Mouse (Mus musculus) frontal cortex, postnatal 25 days (tissue): Measurements from ENCODE around the gene Gm6583.

Experiments
- DNase-seq, 2 experiments: peaks; one replicate each; pipeline ENCODE4 v3.0.0; 2022; ENCODE audit warnings: low spot score in 2 of 2

Gm6583 gene

GRCm38 (mm10) chr5:112355910-112356309 is at the start of gene Gm6583:
Gm6583 (minus strand) TSS chr5:112356033.
- DNase-seq: no peak

GRCm38 (mm10) chr5:112402437-112402836 is 46.6 kb upstream of the Gm6583 start:
- DNase-seq: no peak

- DNase-seq: no peak
Observed at GRCm38 (mm10) chr5:112399284-112399683, 43.5 kb upstream of the Gm6583 start.

- no peak for DNase-seq
Observed at GRCm38 (mm10) chr5:112396066-112396465, 40.2 kb upstream of the Gm6583 start.

GRCm38 (mm10) chr5:112394779-112395443 is 39.1 kb upstream of the Gm6583 start, which contains the start of gene Asphd2:
Asphd2 (minus strand) TSS chr5:112394866.
- peak; percentile 73 to 75 for DNase-seq

GRCm38 (mm10) chr5:112394415-112394763 is 38.6 kb upstream of the Gm6583 start:
- DNase-seq: no peak

- DNase-seq: no peak
Observed at GRCm38 (mm10) chr5:112393741-112394414, 38.0 kb upstream of the Gm6583 start.

- DNase-seq: no peak
Observed at GRCm38 (mm10) chr5:112391676-112392323, 36.0 kb upstream of the Gm6583 start.

- no peak for DNase-seq
Observed at GRCm38 (mm10) chr5:112391002-112391401, 35.2 kb upstream of the Gm6583 start.

GRCm38 (mm10) chr5:112389352-112389751 is 33.5 kb upstream of the Gm6583 start:
- DNase-seq: no peak

- no peak for DNase-seq
Observed at GRCm38 (mm10) chr5:112385973-112386372, 30.1 kb upstream of the Gm6583 start.

- DNase-seq: no peak
Observed at GRCm38 (mm10) chr5:112384805-112385472, 29.1 kb upstream of the Gm6583 start.

- no peak for DNase-seq
Observed at GRCm38 (mm10) chr5:112382641-112383330, 27.0 kb upstream of the Gm6583 start.

- DNase-seq: no peak
Observed at GRCm38 (mm10) chr5:112382042-112382441, 26.2 kb upstream of the Gm6583 start.

- no peak for DNase-seq
Observed at GRCm38 (mm10) chr5:112381154-112381553, 25.3 kb upstream of the Gm6583 start.

- DNase-seq: no peak
Observed at GRCm38 (mm10) chr5:112378716-112379115, 22.9 kb upstream of the Gm6583 start.

GRCm38 (mm10) chr5:112377380-112377779 is 21.5 kb upstream of the Gm6583 start:
- DNase-seq: no peak

- DNase-seq: no peak
Observed at GRCm38 (mm10) chr5:112376111-112376510, 20.3 kb upstream of the Gm6583 start.

- peak in 1 of 2 experiments; percentile 51 for DNase-seq
Observed at GRCm38 (mm10) chr5:112371933-112372332, 16.1 kb upstream of the Gm6583 start.

GRCm38 (mm10) chr5:112370236-112370813 is 14.5 kb upstream of the Gm6583 start:
- no peak for DNase-seq

- DNase-seq: no peak
Observed at GRCm38 (mm10) chr5:112369326-112369725, 13.5 kb upstream of the Gm6583 start.
